Mouse (Mus musculus) liver, postnatal 0 days (tissue): ENCODE results near the gene Nacc1.

Source experiments
- CTCF ChIP-seq: sonication (generic); IDR thresholded peaks from 2 replicates; pipeline ENCODE4 v1.5.1; 2016; ENCODE audit warnings: antibody characterized with exemption, low read depth
- EP300 ChIP-seq: IDR thresholded peaks from 2 replicates; pipeline ENCODE4 v1.6.1; 2016; ENCODE audit warnings: antibody characterized with exemption, low read depth, mild to moderate bottlenecking

GRCm38 (mm10) chr8:84705960-84706359 lies 18.3 kb upstream of the Nacc1 start:
- TF ChIP-seq CTCF (no peak), EP300 (no peak)
